Mouse (Mus musculus) brain, embryonic 14.5 days (tissue): ENCODE data around the gene Gm7075.

ENCODE experiments used
- CTCF ChIP-seq: fragments of 200-500 bp; IDR thresholded peaks from 2 replicates; pipeline ENCODE4 v1.5.1; 2012; ENCODE audit warnings: inconsistent platforms, mild to moderate bottlenecking, moderate library complexity, borderline replicate concordance; ENCODE audit not compliant: insufficient read depth, insufficient read length; ENCODE audit errors: extremely low read depth
- POLR2A ChIP-seq: fragments of 200-500 bp; IDR thresholded peaks from 2 replicates; pipeline ENCODE4 v1.6.1; 2012; ENCODE audit warnings: mild to moderate bottlenecking, inconsistent platforms, borderline replicate concordance; ENCODE audit not compliant: poor library complexity, insufficient read depth, insufficient read length, severe bottlenecking; ENCODE audit errors: extremely low read depth

GRCm38 (mm10) chr10:63381498-63382280, 39.9 kb downstream of the Gm7075 start, which contains the start of gene Sirt1:
- no peak for TF ChIP-seq POLR2A
- TF ChIP-seq CTCF, result no peak
